Mouse (Mus musculus): ENCODE data around the gene Gdpd3. TPM values are rescaled to one million over a fixed set of nuclear protein-coding genes. Genes with fewer than 3 reads are reported as not detected.
A peak's percentile ranks its signal among the peaks of the same experiment; 100 is the strongest.

The Gdpd3 gene
- total and polyA plus RNA-seq, 2 experiments from 2014 or later: 0.99 to 3.4 TPM

DNA sequence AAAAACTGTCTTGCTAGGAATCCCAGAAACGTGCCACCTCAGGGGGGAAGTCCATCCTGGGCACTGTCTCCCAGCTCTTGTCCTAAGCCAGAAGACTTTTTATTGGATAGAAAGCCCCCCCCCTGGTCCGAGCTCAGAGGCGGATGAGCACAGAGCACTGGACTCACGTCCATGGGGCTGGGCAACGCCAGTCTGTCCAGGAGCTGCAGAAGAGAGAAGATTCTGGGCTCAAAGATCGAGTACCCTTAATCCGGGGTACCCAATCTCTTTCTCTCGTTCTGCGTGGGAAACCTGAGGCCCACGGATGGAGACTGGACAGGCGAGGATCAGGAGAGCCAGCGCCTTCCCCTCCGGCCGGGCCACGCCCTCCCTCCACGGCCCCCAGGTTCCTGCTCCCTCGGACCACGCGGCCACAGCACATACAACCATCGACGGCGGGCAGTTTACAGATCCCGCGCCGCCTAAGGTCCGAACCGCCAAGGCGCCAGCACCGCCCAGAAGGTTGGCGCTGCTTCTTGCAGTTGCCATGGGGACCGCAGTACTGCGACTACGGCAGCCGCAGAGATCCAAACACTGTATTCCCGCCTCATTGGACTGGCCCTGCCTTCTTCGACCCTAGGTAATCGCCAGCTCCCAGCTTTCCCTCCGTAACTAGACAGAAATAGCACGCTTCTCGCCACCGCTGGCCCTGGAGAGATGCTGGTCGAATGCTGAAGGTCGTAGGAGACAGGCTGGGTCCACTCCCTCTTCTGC lies 42.7 kb downstream of the Gdpd3 start:
- peaks cover 6% of the 10 kb centered on the region; the same call in 1 of the 2 replicates for H3K4me1 ChIP-seq (ENCODE audit: insufficient read depth, low read length)
- DNase-seq (ENCODE audit: low spot score) (peak; percentile 94), ATAC-seq (peak; percentile 93)
- H3K36me3 ChIP-seq (ENCODE audit: insufficient read depth, low read length): peaks cover 1% of the 10 kb centered on the region; the same call in 1 of the 2 replicates
- H3K4me3 ChIP-seq (ENCODE audit: low read length): peak overlapping the region; percentile 52
- under 1% methylated on average over 39 of the region's 43 CpGs for WGBS
- H3K27ac ChIP-seq: peak overlapping the region; percentile 64
- H3K27me3 ChIP-seq (ENCODE audit: insufficient read depth, low read length): no peaks in the 10 kb centered on the region
- H3K4me2 ChIP-seq (ENCODE audit: low read depth, low read length): peak overlapping the region; percentile 67
- no peaks in the 10 kb centered on the region for H3K9me3 ChIP-seq (ENCODE audit: low read length)
- TF ChIP-seq CTCF (IDR thresholded peaks at IDR 0.05; ENCODE audit: low read depth): peak; percentile 45
- H3K9ac ChIP-seq (replicated peaks; ENCODE audit: low read length): peak overlapping the region; percentile 56

- DNase-seq (ENCODE audit: low spot score) (no peak), ATAC-seq (no peak)
- no peak for TF ChIP-seq CTCF (IDR thresholded peaks at IDR 0.05; ENCODE audit: low read depth)
- Histone ChIP-seq H3K9me3 (ENCODE audit: low read length) (no peaks in the 10 kb centered on the region), H3K36me3 (ENCODE audit: insufficient read depth, low read length) (no peaks in the 10 kb centered on the region), H3K4me2 (ENCODE audit: low read depth, low read length) (peak overlapping the region; percentile 67), H3K27ac (peak overlapping the region; percentile 64; the same call in 1 of the 2 replicates), H3K4me3 (ENCODE audit: low read length) (no peak overlapping the region), H3K27me3 (ENCODE audit: insufficient read depth, low read length) (no peaks in the 10 kb centered on the region), H3K9ac (replicated peaks; ENCODE audit: low read length) (peak overlapping the region; percentile 56; the same call in 1 of the 2 replicates), H3K4me1 (ENCODE audit: insufficient read depth, low read length) (peaks cover 7% of the 10 kb centered on the region; the same call in 1 of the 2 replicates)
- 61% methylated on average over 5 of the region's 5 CpGs for WGBS
Measured at GRCm38 (mm10) chr7:126809723-126810369, 43.7 kb downstream of the Gdpd3 start.

DNA sequence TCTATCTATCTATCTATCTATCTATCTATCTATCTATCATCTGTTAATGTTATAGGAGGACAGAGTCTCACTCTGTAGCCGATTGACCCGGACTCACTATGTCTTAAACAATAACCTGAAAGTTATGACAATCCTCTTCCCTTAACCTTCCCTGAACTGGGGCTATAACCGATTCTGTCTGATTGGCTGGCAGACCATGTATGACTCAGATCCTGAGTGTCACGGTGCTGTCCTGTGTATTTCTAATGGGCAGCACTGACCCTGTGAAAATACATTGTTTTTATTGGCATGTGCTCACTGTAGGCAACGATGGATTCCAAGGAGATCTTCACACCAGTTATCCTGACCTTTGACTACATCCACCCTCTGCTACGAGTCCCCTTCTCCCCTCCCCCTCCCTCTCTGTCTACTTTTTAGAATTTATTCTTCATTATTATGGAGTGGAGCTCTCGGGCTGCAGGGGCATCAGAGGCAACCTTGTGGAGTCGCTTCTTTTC lies 49.6 kb downstream of the Gdpd3 start:
- Histone ChIP-seq H3K4me1 (ENCODE audit: insufficient read depth, low read length) (peaks cover 7% of the 10 kb centered on the region; the same call in 1 of the 2 replicates), H3K9ac (replicated peaks; ENCODE audit: low read length) (no peak overlapping the region), H3K36me3 (ENCODE audit: insufficient read depth, low read length) (no peaks in the 10 kb centered on the region), H3K27me3 (ENCODE audit: insufficient read depth, low read length) (no peaks in the 10 kb centered on the region), H3K4me2 (ENCODE audit: low read depth, low read length) (no peak overlapping the region), H3K4me3 (ENCODE audit: low read length) (no peak overlapping the region), H3K9me3 (ENCODE audit: low read length) (no peaks in the 10 kb centered on the region), H3K27ac (no peak overlapping the region)
- no peak for ATAC-seq
- WGBS: 37% methylated on average over 8 of the region's 8 CpGs
- DNase-seq (ENCODE audit: low spot score): no peak
- no peak for TF ChIP-seq CTCF (IDR thresholded peaks at IDR 0.05; ENCODE audit: low read depth)

- Histone ChIP-seq H3K9me3 (ENCODE audit: low read length) (no peaks in the 10 kb centered on the region), H3K27ac (no peak overlapping the region), H3K4me2 (ENCODE audit: low read depth, low read length) (no peak overlapping the region), H3K4me1 (ENCODE audit: insufficient read depth, low read length) (peaks cover 7% of the 10 kb centered on the region; the same call in 1 of the 2 replicates), H3K4me3 (ENCODE audit: low read length) (no peak overlapping the region), H3K27me3 (ENCODE audit: insufficient read depth, low read length) (no peaks in the 10 kb centered on the region), H3K36me3 (ENCODE audit: insufficient read depth, low read length) (no peaks in the 10 kb centered on the region), H3K9ac (replicated peaks; ENCODE audit: low read length) (no peak overlapping the region)
- 73% methylated on average over 8 of the region's 8 CpGs for WGBS
- ATAC-seq (no peak), DNase-seq (ENCODE audit: low spot score) (no peak)
- no peak for TF ChIP-seq CTCF (IDR thresholded peaks at IDR 0.05; ENCODE audit: low read depth)
Measured at GRCm38 (mm10) chr7:126816494-126816893, 50.4 kb downstream of the Gdpd3 start.

DNA sequence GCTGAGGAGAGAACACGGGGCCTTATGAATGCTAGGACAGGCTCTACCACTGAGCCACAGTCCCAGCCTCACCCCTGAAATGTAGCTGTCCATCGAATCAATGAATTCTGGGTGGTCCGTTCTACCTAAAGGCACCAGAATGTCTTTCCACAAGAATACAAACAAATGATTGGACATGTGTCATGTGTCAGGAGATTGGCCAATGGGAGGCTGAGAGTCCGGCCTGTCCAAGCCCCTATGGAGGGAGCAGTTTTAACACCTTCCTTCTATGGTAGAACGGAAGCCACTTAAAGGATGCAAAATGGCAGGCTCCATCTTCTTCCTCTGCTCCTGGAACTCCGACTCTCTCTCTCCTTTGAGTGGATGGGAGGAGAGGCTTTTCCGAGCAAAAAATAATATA lies 51.5 kb downstream of the Gdpd3 start:
- no peak overlapping the region for H3K9ac ChIP-seq (replicated peaks; ENCODE audit: low read length)
- no peak overlapping the region for H3K4me2 ChIP-seq (ENCODE audit: low read depth, low read length)
- no peak overlapping the region for H3K27ac ChIP-seq
- no peaks in the 10 kb centered on the region for H3K9me3 ChIP-seq (ENCODE audit: low read length)
- 89% methylated on average over 7 of the region's 7 CpGs for WGBS
- H3K4me3 ChIP-seq (ENCODE audit: low read length): no peak overlapping the region
- H3K27me3 ChIP-seq (ENCODE audit: insufficient read depth, low read length): no peaks in the 10 kb centered on the region
- no peak for DNase-seq (ENCODE audit: low spot score)
- no peak for ATAC-seq
- H3K36me3 ChIP-seq (ENCODE audit: insufficient read depth, low read length): no peaks in the 10 kb centered on the region
- no peak for TF ChIP-seq CTCF (IDR thresholded peaks at IDR 0.05; ENCODE audit: low read depth)
- H3K4me1 ChIP-seq (ENCODE audit: insufficient read depth, low read length): peaks cover 14% of the 10 kb centered on the region

DNA sequence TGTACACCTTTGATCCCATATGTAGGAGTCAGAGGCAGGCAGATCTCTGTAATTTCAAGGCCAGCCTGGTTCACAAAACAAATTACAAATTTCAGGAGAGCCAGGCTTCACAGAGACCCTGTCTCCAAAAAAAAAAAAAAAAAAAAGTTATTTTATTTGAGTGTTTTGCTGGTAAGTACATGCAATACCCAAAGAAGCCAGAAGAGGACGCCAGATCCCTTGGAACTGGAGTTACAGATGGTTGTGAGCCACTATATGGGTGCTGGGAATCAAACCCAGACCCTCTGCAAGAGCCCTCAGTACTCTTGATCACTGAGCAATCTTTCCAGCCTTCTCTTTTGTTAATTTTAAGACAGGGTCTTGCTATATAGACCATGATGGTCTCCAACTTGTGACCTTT lies 52.7 kb downstream of the Gdpd3 start:
- WGBS: 32% methylated on average over 1 of the region's 1 CpGs
- Histone ChIP-seq H3K36me3 (ENCODE audit: insufficient read depth, low read length) (no peaks in the 10 kb centered on the region), H3K27me3 (ENCODE audit: insufficient read depth, low read length) (no peaks in the 10 kb centered on the region), H3K9ac (replicated peaks; ENCODE audit: low read length) (no peak overlapping the region), H3K4me3 (ENCODE audit: low read length) (no peak overlapping the region), H3K4me1 (ENCODE audit: insufficient read depth, low read length) (peaks cover 11% of the 10 kb centered on the region), H3K9me3 (ENCODE audit: low read length) (no peaks in the 10 kb centered on the region), H3K4me2 (ENCODE audit: low read depth, low read length) (no peak overlapping the region), H3K27ac (no peak overlapping the region)
- no peak for DNase-seq (ENCODE audit: low spot score)
- no peak for ATAC-seq
- 0 out of 2 replicates have a peak, but pooled peaks have one; percentile 23 for TF ChIP-seq CTCF (IDR thresholded peaks at IDR 0.05; ENCODE audit: low read depth)
